Mouse (Mus musculus): ENCODE data around the gene Mecr. TPM values are rescaled to one million over a fixed set of nuclear protein-coding genes. Genes with fewer than 3 reads are reported as not detected.

Mecr gene
- polyA plus RNA-seq, 1 experiment = 38.6 TPM

GRCm38 (mm10) chr4:131881306-131881705, 38.0 kb downstream of the Mecr start:
- Histone ChIP-seq H3K4me2 (ENCODE audit: low read depth) (no peak overlapping the region), H3ac (ENCODE audit: control insufficient read depth, insufficient read length) (no peak overlapping the region), H3K79me2 (ENCODE audit: control insufficient read depth, insufficient read depth) (peaks cover 100% of the 10 kb centered on the region), H3K4me3 (no peak overlapping the region), H3K27me3 (ENCODE audit: control insufficient read depth, insufficient read depth, insufficient read length) (no peaks in the 10 kb centered on the region), H3K36me3 (ENCODE audit: control insufficient read depth, insufficient read depth) (peaks cover 4% of the 10 kb centered on the region)
- TF ChIP-seq MAX (IDR thresholded peaks at IDR 0.05; ENCODE audit: low read depth) (no peak), SRF (IDR thresholded peaks at IDR 0.05; ENCODE audit: control insufficient read depth, insufficient read length, low read depth) (no peak), E2F4 (IDR thresholded peaks at IDR 0.05; ENCODE audit: insufficient read depth) (no peak), TCF12 (IDR thresholded peaks at IDR 0.05; ENCODE audit: insufficient read depth, poor library complexity, severe bottlenecking) (no peak), MYOD1 (IDR thresholded peaks at IDR 0.05; ENCODE audit: control insufficient read depth in 1 of 3, insufficient read length in 2 of 3, low read depth in 2 of 3) (no peak), REST (IDR thresholded peaks at IDR 0.05; ENCODE audit: insufficient read depth, insufficient read length) (no peak), CEBPB (IDR thresholded peaks at IDR 0.05; ENCODE audit: insufficient read depth, poor library complexity, severe bottlenecking) (no peak)

GRCm38 (mm10) chr4:131883571-131883970, 40.3 kb downstream of the Mecr start:
- H3K79me2 ChIP-seq (ENCODE audit: control insufficient read depth, insufficient read depth) = peaks cover 100% of the 10 kb centered on the region
- peaks cover 22% of the 10 kb centered on the region for H3K36me3 ChIP-seq (ENCODE audit: control insufficient read depth, insufficient read depth)
- no peaks in the 10 kb centered on the region for H3K27me3 ChIP-seq (ENCODE audit: control insufficient read depth, insufficient read depth, insufficient read length)
- H3ac ChIP-seq (ENCODE audit: control insufficient read depth, insufficient read length) = no peak overlapping the region
- no peak overlapping the region for H3K4me2 ChIP-seq (ENCODE audit: low read depth)
- TF ChIP-seq CEBPB (IDR thresholded peaks at IDR 0.05; ENCODE audit: insufficient read depth, poor library complexity, severe bottlenecking) = no peak
- no peak for TF ChIP-seq POLR2A (IDR thresholded peaks at IDR 0.05; ENCODE audit: insufficient read length, low read depth)
- no peak for TF ChIP-seq SRF (IDR thresholded peaks at IDR 0.05; ENCODE audit: control insufficient read depth, insufficient read length, low read depth)
- no peak for TF ChIP-seq POLR2AphosphoS2 (IDR thresholded peaks at IDR 0.05; ENCODE audit: insufficient read length, low read depth)
- TF ChIP-seq USF1 (IDR thresholded peaks at IDR 0.05; ENCODE audit: low read depth) = no peak
- no peak for TF ChIP-seq REST (IDR thresholded peaks at IDR 0.05; ENCODE audit: insufficient read depth, insufficient read length)
- TF ChIP-seq MYOG (IDR thresholded peaks at IDR 0.05; ENCODE audit: control insufficient read depth in 1 of 3, insufficient read depth in 1 of 3, insufficient read length in 2 of 3, low read depth in 2 of 3) = no peak
- TF ChIP-seq E2F4 (IDR thresholded peaks at IDR 0.05; ENCODE audit: insufficient read depth) = no peak
- TF ChIP-seq MYOD1 (IDR thresholded peaks at IDR 0.05; ENCODE audit: control insufficient read depth in 1 of 3, insufficient read length in 2 of 3, low read depth in 2 of 3) = no peak
- no peak for TF ChIP-seq TCF3 (IDR thresholded peaks at IDR 0.05; ENCODE audit: insufficient read length, low read depth)
- TF ChIP-seq MAX (IDR thresholded peaks at IDR 0.05; ENCODE audit: low read depth) = no peak
- no peak for TF ChIP-seq TCF12 (IDR thresholded peaks at IDR 0.05; ENCODE audit: insufficient read depth, poor library complexity, severe bottlenecking)
- H3K4me3 ChIP-seq = no peak overlapping the region

GRCm38 (mm10) chr4:131885376-131885775, 42.1 kb downstream of the Mecr start:
- Histone ChIP-seq H3K79me2 (ENCODE audit: control insufficient read depth, insufficient read depth) (peaks cover 100% of the 10 kb centered on the region), H3ac (ENCODE audit: control insufficient read depth, insufficient read length) (no peak overlapping the region), H3K27me3 (ENCODE audit: control insufficient read depth, insufficient read depth, insufficient read length) (no peaks in the 10 kb centered on the region), H3K36me3 (ENCODE audit: control insufficient read depth, insufficient read depth) (peaks cover 25% of the 10 kb centered on the region), H3K4me3 (no peak overlapping the region), H3K4me2 (ENCODE audit: low read depth) (no peak overlapping the region)
- TF ChIP-seq MYOG (IDR thresholded peaks at IDR 0.05; ENCODE audit: control insufficient read depth in 1 of 3, insufficient read depth in 1 of 3, insufficient read length in 2 of 3, low read depth in 2 of 3) (no peak), SRF (IDR thresholded peaks at IDR 0.05; ENCODE audit: control insufficient read depth, insufficient read length, low read depth) (no peak), CEBPB (IDR thresholded peaks at IDR 0.05; ENCODE audit: insufficient read depth, poor library complexity, severe bottlenecking) (no peak), MYOD1 (IDR thresholded peaks at IDR 0.05; ENCODE audit: control insufficient read depth in 1 of 3, insufficient read length in 2 of 3, low read depth in 2 of 3) (no peak), USF1 (IDR thresholded peaks at IDR 0.05; ENCODE audit: low read depth) (no peak), POLR2AphosphoS2 (IDR thresholded peaks at IDR 0.05; ENCODE audit: insufficient read length, low read depth) (no peak), TCF12 (IDR thresholded peaks at IDR 0.05; ENCODE audit: insufficient read depth, poor library complexity, severe bottlenecking) (no peak), E2F4 (IDR thresholded peaks at IDR 0.05; ENCODE audit: insufficient read depth) (no peak), POLR2A (IDR thresholded peaks at IDR 0.05; ENCODE audit: insufficient read length, low read depth) (no peak), TCF3 (IDR thresholded peaks at IDR 0.05; ENCODE audit: insufficient read length, low read depth) (no peak), REST (IDR thresholded peaks at IDR 0.05; ENCODE audit: insufficient read depth, insufficient read length) (no peak), MAX (IDR thresholded peaks at IDR 0.05; ENCODE audit: low read depth) (no peak)

GRCm38 (mm10) chr4:131888564-131888963, 45.3 kb downstream of the Mecr start:
- Histone ChIP-seq H3K27me3 (ENCODE audit: control insufficient read depth, insufficient read depth, insufficient read length) (no peaks in the 10 kb centered on the region), H3K36me3 (ENCODE audit: control insufficient read depth, insufficient read depth) (peaks cover 43% of the 10 kb centered on the region), H3K4me2 (ENCODE audit: low read depth) (no peak overlapping the region), H3ac (ENCODE audit: control insufficient read depth, insufficient read length) (no peak overlapping the region), H3K4me3 (no peak overlapping the region), H3K79me2 (ENCODE audit: control insufficient read depth, insufficient read depth) (peaks cover 76% of the 10 kb centered on the region)
- no peak for TF ChIP-seq CEBPB (IDR thresholded peaks at IDR 0.05; ENCODE audit: insufficient read depth, poor library complexity, severe bottlenecking)
- TF ChIP-seq TCF12 (IDR thresholded peaks at IDR 0.05; ENCODE audit: insufficient read depth, poor library complexity, severe bottlenecking) = no peak
- no peak for TF ChIP-seq USF1 (IDR thresholded peaks at IDR 0.05; ENCODE audit: low read depth)
- no peak for TF ChIP-seq E2F4 (IDR thresholded peaks at IDR 0.05; ENCODE audit: insufficient read depth)
- no peak for TF ChIP-seq SRF (IDR thresholded peaks at IDR 0.05; ENCODE audit: control insufficient read depth, insufficient read length, low read depth)
- TF ChIP-seq MYOD1 (IDR thresholded peaks at IDR 0.05; ENCODE audit: control insufficient read depth in 1 of 3, insufficient read length in 2 of 3, low read depth in 2 of 3) = no peak
- TF ChIP-seq TCF3 (IDR thresholded peaks at IDR 0.05; ENCODE audit: insufficient read length, low read depth) = no peak
- no peak for TF ChIP-seq POLR2AphosphoS2 (IDR thresholded peaks at IDR 0.05; ENCODE audit: insufficient read length, low read depth)
- TF ChIP-seq MYOG (IDR thresholded peaks at IDR 0.05; ENCODE audit: control insufficient read depth in 1 of 3, insufficient read depth in 1 of 3, insufficient read length in 2 of 3, low read depth in 2 of 3) = no peak
- TF ChIP-seq REST (IDR thresholded peaks at IDR 0.05; ENCODE audit: insufficient read depth, insufficient read length) = no peak
